Mouse (Mus musculus) CD4-positive, CD25-positive, alpha-beta regulatory T cell, adult 2 months (primary cell): ENCODE measurements around the gene Gse1.

Source experiments
- DNase-seq: peaks from one replicate; pipeline ENCODE4 v3.0.0-alpha.2; 2012; ENCODE audit warnings: low read depth, low spot score

Gene Gse1

GRCm38 (mm10) chr8:120610824-120611223 lies 382.6 kb downstream of the Gse1 start:
- DNase-seq: no peak

GRCm38 (mm10) chr8:120614491-120614890 lies 386.2 kb downstream of the Gse1 start:
- DNase-seq: no peak

- DNase-seq: no peak
These were observed 388.7 kb downstream of the Gse1 start for GRCm38 (mm10) chr8:120616663-120617626.

- DNase-seq: peak; percentile 82
These were observed 389.9 kb downstream of the Gse1 start for GRCm38 (mm10) chr8:120618110-120618509.

GRCm38 (mm10) chr8:120619235-120620180 lies 391.3 kb downstream of the Gse1 start:
- DNase-seq: no peak

- no peak for DNase-seq
These were observed 392.2 kb downstream of the Gse1 start for GRCm38 (mm10) chr8:120620441-120620840.

- no peak for DNase-seq
These were observed 393.9 kb downstream of the Gse1 start for GRCm38 (mm10) chr8:120622161-120622560.

GRCm38 (mm10) chr8:120623608-120624007 lies 395.4 kb downstream of the Gse1 start:
- no peak for DNase-seq

GRCm38 (mm10) chr8:120626461-120626860 lies 398.2 kb downstream of the Gse1 start:
- no peak for DNase-seq

- DNase-seq: no peak
These were observed 399.0 kb downstream of the Gse1 start for GRCm38 (mm10) chr8:120627298-120627697.

- DNase-seq: no peak
These were observed 401.8 kb downstream of the Gse1 start for GRCm38 (mm10) chr8:120630031-120630430.

GRCm38 (mm10) chr8:120630848-120631247 lies 402.6 kb downstream of the Gse1 start:
- no peak for DNase-seq
